In genomic region chr7:96814581-96814980, GRCm38 (mm10) we compare ENCODE assay signal across 17 mouse cellular contexts.
DNase-seq lines count a peak whose midpoint lies in the region; ATAC-seq and TF ChIP-seq lines count a peak whose summit lies in the region.
"Had no signal": no experiment of that assay in that cellular context is flagged by ENCODE, and none has a peak within 500 bp of the region (broad histone marks: within the 10 kb centered on the region; RNA-seq: fewer than 3 reads in every experiment).

No protein-coding gene starts in this region.

- ATAC-seq in embryonic facial prominence, embryonic 13.5 days (ENCODE audit: insufficient number of reproducible peaks, insufficient read depth, low FRiP score, low TSS enrichment, low read depth): no peak
- no peak for ATAC-seq in kidney, embryonic 16.5 days (ENCODE audit: low FRiP score, low TSS enrichment)
- peak; percentile 66 for ATAC-seq in CD4-positive, CD25-positive, alpha-beta regulatory T cell, adult 4 months
- ATAC-seq in intestine, postnatal 0 days: no peak
- no peak for ATAC-seq in hindbrain, embryonic 11.5 days (ENCODE audit: low FRiP score)
- ATAC-seq: forebrain, embryonic 13.5 days; Patski had no signal

- peaks cover 32% of the 10 kb centered on the region for H3K4me1 ChIP-seq in embryonic facial prominence, embryonic 13.5 days
- H3K4me1 ChIP-seq in embryonic facial prominence, embryonic 10.5 days: peaks cover 29% of the 10 kb centered on the region
- peaks cover 24% of the 10 kb centered on the region for H3K4me1 ChIP-seq in kidney, embryonic 16.5 days (ENCODE audit: insufficient read depth, low read length)
- H3K4me1 ChIP-seq in intestine, postnatal 0 days (replicated peaks; ENCODE audit: control insufficient read depth, insufficient read depth, low read length): no peaks in the 10 kb centered on the region
- peaks cover 4% of the 10 kb centered on the region for H3K4me1 ChIP-seq in hindbrain, embryonic 11.5 days (replicated peaks; ENCODE audit: control insufficient read depth, insufficient read depth, low read length)

- H3K27ac ChIP-seq in embryonic facial prominence, embryonic 13.5 days: 0 out of 2 replicates have a peak overlapping the region, but pooled peaks have one; percentile 76
- H3K27ac ChIP-seq in embryonic facial prominence, embryonic 10.5 days (replicated peaks): no peak overlapping the region
- H3K27ac ChIP-seq in kidney, embryonic 16.5 days (ENCODE audit: low read length): peak overlapping the region; percentile 80; the same call in 1 of the 2 replicates
- H3K27ac ChIP-seq in intestine, postnatal 0 days (ENCODE audit: low read depth, low read length): peak overlapping the region; percentile 66
- H3K27ac ChIP-seq in hindbrain, embryonic 11.5 days (ENCODE audit: low read depth, low read length): no peak overlapping the region
- H3K27ac ChIP-seq: forebrain, embryonic 13.5 days; midbrain, embryonic 12.5 days had no signal

- no peak for DNase-seq in embryonic facial prominence, embryonic 10.5 days (ENCODE audit: low spot score)
- DNase-seq in kidney, adult 11 months: no peak
- DNase-seq in hindbrain, embryonic 11.5 days (ENCODE audit: low spot score): no peak
- no peak for DNase-seq in cerebellum, adult 18-20 months
- DNase-seq: heart, postnatal 4 days; liver; lung, postnatal 36 days; retina, postnatal 1 day; thymus, postnatal 36 days had no signal

- no peaks in the 10 kb centered on the region for H3K27me3 ChIP-seq in embryonic facial prominence, embryonic 13.5 days
- H3K27me3 ChIP-seq in embryonic facial prominence, embryonic 10.5 days (replicated peaks; ENCODE audit: low read depth, poor library complexity, severe bottlenecking): no peaks in the 10 kb centered on the region
- H3K27me3 ChIP-seq in kidney, embryonic 16.5 days (ENCODE audit: insufficient read depth, low read length): no peaks in the 10 kb centered on the region
- H3K27me3 ChIP-seq in intestine, postnatal 0 days (replicated peaks; ENCODE audit: control insufficient read depth, insufficient read depth, low read length): no peaks in the 10 kb centered on the region
- H3K27me3 ChIP-seq in hindbrain, embryonic 11.5 days (ENCODE audit: control insufficient read depth, insufficient read depth, low read length): no peaks in the 10 kb centered on the region
- H3K27me3 ChIP-seq: forebrain, embryonic 13.5 days; midbrain, embryonic 12.5 days; Patski had no signal

- H3K9ac ChIP-seq in embryonic facial prominence, embryonic 13.5 days: no peak overlapping the region
- no peak overlapping the region for H3K9ac ChIP-seq in kidney, embryonic 16.5 days (replicated peaks; ENCODE audit: low read length)
- H3K9ac ChIP-seq in intestine, postnatal 0 days (ENCODE audit: low read depth, low read length): no peak overlapping the region
- H3K9ac ChIP-seq in hindbrain, embryonic 11.5 days (ENCODE audit: low read depth, low read length): no peak overlapping the region
- H3K9ac ChIP-seq: forebrain, embryonic 13.5 days; midbrain, embryonic 12.5 days had no signal

- 0 out of 2 replicates have a peak, but pooled peaks cover 6% of the 10 kb centered on the region for H3K36me3 ChIP-seq in embryonic facial prominence, embryonic 13.5 days
- H3K36me3 ChIP-seq in embryonic facial prominence, embryonic 10.5 days (replicated peaks): peaks cover 24% of the 10 kb centered on the region
- H3K36me3 ChIP-seq in kidney, embryonic 16.5 days (ENCODE audit: insufficient read depth, low read length): 0 out of 2 replicates have a peak, but pooled peaks cover 5% of the 10 kb centered on the region
- H3K36me3 ChIP-seq in intestine, postnatal 0 days (ENCODE audit: control insufficient read depth, insufficient read depth): no peaks in the 10 kb centered on the region
- H3K36me3 ChIP-seq in hindbrain, embryonic 11.5 days (ENCODE audit: control insufficient read depth, insufficient read depth, low read length): no peaks in the 10 kb centered on the region

- H3K9me3 ChIP-seq in embryonic facial prominence, embryonic 13.5 days: no peaks in the 10 kb centered on the region
- no peaks in the 10 kb centered on the region for H3K9me3 ChIP-seq in embryonic facial prominence, embryonic 10.5 days
- H3K9me3 ChIP-seq in kidney, embryonic 16.5 days (ENCODE audit: low read length): no peaks in the 10 kb centered on the region
- H3K9me3 ChIP-seq in intestine, postnatal 0 days (ENCODE audit: control insufficient read depth): no peaks in the 10 kb centered on the region
- H3K9me3 ChIP-seq in hindbrain, embryonic 11.5 days (ENCODE audit: control insufficient read depth, low read length): no peaks in the 10 kb centered on the region
- H3K9me3 ChIP-seq: forebrain, embryonic 13.5 days; midbrain, embryonic 12.5 days had no signal

- H3K4me3 ChIP-seq in embryonic facial prominence, embryonic 13.5 days: no peak overlapping the region
- H3K4me3 ChIP-seq in embryonic facial prominence, embryonic 10.5 days: no peak overlapping the region
- no peak overlapping the region for H3K4me3 ChIP-seq in kidney, embryonic 16.5 days (ENCODE audit: low read length)
- H3K4me3 ChIP-seq in intestine, postnatal 0 days (ENCODE audit: low read depth, low read length): no peak overlapping the region
- no peak overlapping the region for H3K4me3 ChIP-seq in hindbrain, embryonic 11.5 days (ENCODE audit: low read depth, low read length)
- H3K4me3 ChIP-seq: forebrain, embryonic 13.5 days; midbrain, embryonic 12.5 days; myocyte had no signal

- TF ChIP-seq CTCF in intestine, postnatal 0 days (IDR thresholded peaks at IDR 0.05; ENCODE audit: low read depth): no peak

- H3K4me2 ChIP-seq in embryonic facial prominence, embryonic 13.5 days: no peak overlapping the region
- no peak overlapping the region for H3K4me2 ChIP-seq in kidney, embryonic 16.5 days (replicated peaks; ENCODE audit: low read depth, low read length)
- no peak overlapping the region for H3K4me2 ChIP-seq in intestine, postnatal 0 days (replicated peaks; ENCODE audit: low read depth)
- no peak overlapping the region for H3K4me2 ChIP-seq in hindbrain, embryonic 11.5 days (replicated peaks; ENCODE audit: low read depth, low read length)
- H3K4me2 ChIP-seq: forebrain, embryonic 13.5 days; midbrain, embryonic 12.5 days had no signal

Comparison
In these comparisons a context has a peak if more than half of its experiments do, and no peak if none do; other contexts are left out.
1. H3K27ac ChIP-seq: peak in embryonic facial prominence, embryonic 13.5 days (single experiment), kidney, embryonic 16.5 days (single experiment) and intestine, postnatal 0 days (single experiment); none in embryonic facial prominence, embryonic 10.5 days (single experiment) and hindbrain, embryonic 11.5 days (single experiment).